Mouse (Mus musculus) kidney, embryonic 16.5 days (tissue): ENCODE results near the gene Zfp280d. TPM values are rescaled to one million over a fixed set of nuclear protein-coding genes. Genes with fewer than 3 reads are reported as not detected.
"Not testable (repeated sequence)": the region's sequence is repeated elsewhere in the genome, so short reads cannot be mapped to it uniquely, and the experiment has no call there.

Source experiments
- ATAC-seq: fragments of 200-750 bp; cut with Nextera tagmentation; 2 replicates; pipeline ENCODE4 v1.8.0; 2017; ENCODE audit warnings: moderate TSS enrichment; ENCODE audit not compliant: low FRiP score, low TSS enrichment
- H3K27ac ChIP-seq: fragments of 300-500 bp; sonication (generic); 2 replicates; pipeline ENCODE4 v1.5.1; 2014; ENCODE audit warnings: low read length
- H3K27me3 ChIP-seq: fragments of 300-500 bp; sonication (generic); 2 replicates; pipeline ENCODE4 v1.6.1; 2014; ENCODE audit warnings: low read length, control low read depth, mixed read lengths; ENCODE audit not compliant: insufficient read depth
- H3K36me3 ChIP-seq: fragments of 300-500 bp; sonication (generic); 2 replicates; pipeline ENCODE4 v1.6.1; 2014; ENCODE audit warnings: low read length, control low read depth, mixed read lengths; ENCODE audit not compliant: insufficient read depth
- H3K4me1 ChIP-seq: fragments of 300-500 bp; sonication (generic); 2 replicates; pipeline ENCODE4 v1.6.1; 2014; ENCODE audit warnings: low read length, control low read depth, mixed read lengths; ENCODE audit not compliant: insufficient read depth
- H3K4me2 ChIP-seq: fragments of 300-500 bp; sonication (generic); replicated peaks from 2 replicates; pipeline ENCODE4 v1.6.1; 2014; ENCODE audit warnings: low read depth, low read length
- H3K4me3 ChIP-seq: fragments of 300-500 bp; sonication (generic); 2 replicates; pipeline ENCODE4 v1.5.1; 2014; ENCODE audit warnings: mild to moderate bottlenecking, low read length
- H3K9ac ChIP-seq: fragments of 300-500 bp; sonication (generic); replicated peaks from 2 replicates; pipeline ENCODE4 v1.6.1; 2014; ENCODE audit warnings: low read length
- H3K9me3 ChIP-seq: fragments of 300-500 bp; sonication (generic); 2 replicates; pipeline ENCODE4 v1.6.1; 2016; ENCODE audit warnings: low read length, control low read depth
- WGBS: fragments of 180-500 bp; shearing (Covaris S2); extraction: QIAGEN DNeasy Blood & Tissue Kit; methylation state at CpG from one replicate; pipeline ENCODE4 v1.1.7; 2014; 5-methylcytosine and 5-hydroxymethylcytosine counted together
- polyA plus RNA-seq: library from polyadenylated mRNA; unstranded; fragments of >200 nt; fragmentation: Nextera tagmentation; extraction: Ambion mirVana; gene quantifications from 2 replicates; pipeline ENCODE4 v1.2.1, GENCODE M21; 2015

The Zfp280d gene
- polyA plus RNA-seq, 1 experiment from 2014 or later, result 31.2 TPM

GRCm38 (mm10) chr9:72390321-72391077 is 115.8 kb downstream of the Zfp280d start:
- H3K27ac ChIP-seq, result no peak overlapping the region
- no peak overlapping the region for H3K4me2 ChIP-seq
- H3K36me3 ChIP-seq, result no peaks in the 10 kb centered on the region
- H3K4me3 ChIP-seq, result no peak overlapping the region
- 88% methylated on average over 12 of the region's 12 CpGs for WGBS
- no peak overlapping the region for H3K9ac ChIP-seq
- no peaks in the 10 kb centered on the region for H3K9me3 ChIP-seq
- no peaks in the 10 kb centered on the region for H3K27me3 ChIP-seq
- peaks cover 4% of the 10 kb centered on the region; the same call in 1 of the 2 replicates for H3K4me1 ChIP-seq
- ATAC-seq, result no peak

GRCm38 (mm10) chr9:72392686-72393085 is 118.0 kb downstream of the Zfp280d start:
- no peaks in the 10 kb centered on the region for H3K27me3 ChIP-seq
- H3K9me3 ChIP-seq, result no peaks in the 10 kb centered on the region
- 74% methylated on average over 7 of the region's 7 CpGs for WGBS
- no peak overlapping the region for H3K4me3 ChIP-seq
- no peak overlapping the region for H3K4me2 ChIP-seq
- no peak overlapping the region for H3K27ac ChIP-seq
- no peak overlapping the region for H3K9ac ChIP-seq
- no peaks in the 10 kb centered on the region for H3K36me3 ChIP-seq
- ATAC-seq, result no peak
- H3K4me1 ChIP-seq, result peaks cover 4% of the 10 kb centered on the region; the same call in 1 of the 2 replicates

GRCm38 (mm10) chr9:72393238-72393637 is 118.6 kb downstream of the Zfp280d start:
- no peak overlapping the region for H3K4me2 ChIP-seq
- H3K27me3 ChIP-seq, result no peaks in the 10 kb centered on the region
- H3K27ac ChIP-seq, result no peak overlapping the region
- no peak for ATAC-seq
- H3K36me3 ChIP-seq, result no peaks in the 10 kb centered on the region
- no peaks in the 10 kb centered on the region for H3K9me3 ChIP-seq
- no peak overlapping the region for H3K4me3 ChIP-seq
- peaks cover 4% of the 10 kb centered on the region; the same call in 1 of the 2 replicates for H3K4me1 ChIP-seq
- no peak overlapping the region for H3K9ac ChIP-seq
- 87% methylated on average over 15 of the region's 15 CpGs for WGBS

GRCm38 (mm10) chr9:72393869-72394341 is 119.2 kb downstream of the Zfp280d start:
- Histone ChIP-seq H3K36me3 (no peaks in the 10 kb centered on the region), H3K9ac (no peak overlapping the region)
- 50% methylated on average over 8 of the region's 8 CpGs for WGBS

GRCm38 (mm10) chr9:72400121-72400520 is 125.5 kb downstream of the Zfp280d start:
- Histone ChIP-seq H3K36me3 (no peaks in the 10 kb centered on the region), H3K27ac (no peak overlapping the region), H3K9me3 (no peaks in the 10 kb centered on the region), H3K9ac (no peak overlapping the region), H3K27me3 (no peaks in the 10 kb centered on the region), H3K4me1 (no peaks in the 10 kb centered on the region), H3K4me3 (no peak overlapping the region), H3K4me2 (no peak overlapping the region)
- 52% methylated on average over 4 of the region's 4 CpGs for WGBS
- no peak for ATAC-seq

More at GRCm38 (mm10) chr9:72393869-72394341, 119.2 kb downstream of the Zfp280d start:
- Histone ChIP-seq H3K4me1 (peaks cover 4% of the 10 kb centered on the region; the same call in 1 of the 2 replicates), H3K4me3 (no peak overlapping the region), H3K27me3 (no peaks in the 10 kb centered on the region), H3K9me3 (no peaks in the 10 kb centered on the region), H3K27ac (no peak overlapping the region), H3K4me2 (no peak overlapping the region)
- no peak for ATAC-seq

- H3K4me3 ChIP-seq, H3K4me1 ChIP-seq: not testable (repeated sequence)
These were observed 127.1 kb downstream of the Zfp280d start for GRCm38 (mm10) chr9:72401769-72402168.

GRCm38 (mm10) chr9:72403421-72403820 is 128.8 kb downstream of the Zfp280d start:
- ATAC-seq, result no peak
- 77% methylated on average over 6 of the region's 6 CpGs for WGBS
- H3K27me3 ChIP-seq, result no peaks in the 10 kb centered on the region
- H3K36me3 ChIP-seq, result no peaks in the 10 kb centered on the region
- no peak overlapping the region for H3K27ac ChIP-seq
- no peak overlapping the region for H3K4me3 ChIP-seq
- H3K9ac ChIP-seq, result no peak overlapping the region
- no peaks in the 10 kb centered on the region for H3K4me1 ChIP-seq
- H3K9me3 ChIP-seq, result no peaks in the 10 kb centered on the region
- no peak overlapping the region for H3K4me2 ChIP-seq

More at GRCm38 (mm10) chr9:72401769-72402168, 127.1 kb downstream of the Zfp280d start:
- H3K9ac ChIP-seq, ATAC-seq, H3K36me3 ChIP-seq, H3K9me3 ChIP-seq, H3K4me2 ChIP-seq, H3K27me3 ChIP-seq, H3K27ac ChIP-seq: not testable (repeated sequence)
- 75% methylated on average over 4 of the region's 4 CpGs for WGBS

- ATAC-seq, result no peak
- no peaks in the 10 kb centered on the region for H3K4me1 ChIP-seq
- WGBS, result 86% methylated on average over 8 of the region's 8 CpGs
These were observed 129.8 kb downstream of the Zfp280d start for GRCm38 (mm10) chr9:72404446-72404845.

GRCm38 (mm10) chr9:72404934-72405333 is 130.3 kb downstream of the Zfp280d start:
- H3K27ac ChIP-seq, result no peak overlapping the region
- WGBS, result 70% methylated on average over 3 of the region's 3 CpGs
- H3K9ac ChIP-seq, result no peak overlapping the region
- H3K4me1 ChIP-seq, result no peaks in the 10 kb centered on the region
- no peaks in the 10 kb centered on the region for H3K27me3 ChIP-seq
- no peaks in the 10 kb centered on the region for H3K9me3 ChIP-seq
- no peak overlapping the region for H3K4me3 ChIP-seq
- ATAC-seq, result no peak
- no peak overlapping the region for H3K4me2 ChIP-seq
- H3K36me3 ChIP-seq, result no peaks in the 10 kb centered on the region

More at GRCm38 (mm10) chr9:72404446-72404845, 129.8 kb downstream of the Zfp280d start:
- no peak overlapping the region for H3K9ac ChIP-seq
- H3K27ac ChIP-seq, result no peak overlapping the region
- H3K4me3 ChIP-seq, result no peak overlapping the region
- H3K27me3 ChIP-seq, result no peaks in the 10 kb centered on the region
- no peaks in the 10 kb centered on the region for H3K9me3 ChIP-seq
- no peak overlapping the region for H3K4me2 ChIP-seq
- no peaks in the 10 kb centered on the region for H3K36me3 ChIP-seq
